Mouse (Mus musculus): ENCODE data around the gene Smc1b. TPM values are rescaled to one million over a fixed set of nuclear protein-coding genes. Genes with fewer than 3 reads are reported as not detected.

Gene Smc1b
- polyA plus RNA-seq (2014; fragmentation: Illumina TruSeq; extraction: RNeasy Lipid Tissue Mini Kit (QIAGEN cat#74804); ENCODE audit: low read depth, low replicate concordance), result 404 TPM

DNA sequence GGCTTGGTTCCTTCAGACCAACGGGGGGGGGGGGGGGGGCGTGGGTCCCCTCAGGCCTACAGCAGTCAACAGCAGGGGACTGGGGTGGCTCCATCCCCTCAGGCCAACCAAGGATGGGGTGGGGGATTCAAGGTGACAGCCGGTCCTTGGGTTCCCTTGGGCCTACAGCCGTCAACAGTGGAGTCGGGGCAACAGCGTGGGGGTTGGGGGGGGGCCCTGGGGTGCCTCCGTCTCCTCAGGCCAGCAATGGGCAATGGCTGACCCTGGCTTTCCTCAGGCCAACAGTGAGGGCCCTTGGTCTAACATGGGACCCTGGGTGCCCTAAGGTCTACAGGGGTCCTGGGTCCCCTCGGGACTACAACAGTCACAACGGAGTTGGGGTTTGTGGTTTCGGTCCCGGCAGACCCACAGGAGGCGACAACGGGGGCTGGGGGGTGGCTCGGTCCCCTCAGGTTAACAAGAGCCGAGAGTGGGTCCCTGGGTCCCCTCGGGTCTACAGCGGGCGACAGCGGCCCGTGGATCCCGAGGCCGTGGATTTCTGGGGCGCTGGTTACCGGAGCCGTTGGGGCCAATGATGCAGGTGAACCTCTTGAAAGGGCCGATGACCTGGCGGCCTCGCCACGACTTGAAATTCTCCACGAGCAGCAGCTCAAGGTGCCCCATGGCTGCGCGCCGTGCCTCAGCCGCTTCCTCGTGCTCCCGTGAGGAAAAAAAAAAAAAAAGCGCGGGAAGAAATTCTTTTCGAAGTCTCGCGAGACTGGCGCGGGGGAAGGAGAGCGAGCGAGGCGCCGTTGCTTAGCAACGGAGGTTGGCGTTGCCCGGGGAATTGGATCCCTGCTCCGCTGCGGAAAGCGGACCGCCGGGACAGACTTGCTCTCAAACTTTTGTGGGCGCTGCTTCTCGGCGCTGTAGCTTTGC, at the start of gene Smc1b, which contains the start of gene Ribc2:
Gene Smc1b (minus strand): TSS at position 690 of the 918 bp plus-strand sequence.
Gene Ribc2 (plus strand): TSS at position 804 of the 918 bp plus-strand sequence.

GRCm38 (mm10) chr15:85028648-85029047, 103.1 kb downstream of the Smc1b start, which contains the start of gene Fam118a:
Gene Fam118a, plus strand, starts transcription at chr15:85028948.

DNA sequence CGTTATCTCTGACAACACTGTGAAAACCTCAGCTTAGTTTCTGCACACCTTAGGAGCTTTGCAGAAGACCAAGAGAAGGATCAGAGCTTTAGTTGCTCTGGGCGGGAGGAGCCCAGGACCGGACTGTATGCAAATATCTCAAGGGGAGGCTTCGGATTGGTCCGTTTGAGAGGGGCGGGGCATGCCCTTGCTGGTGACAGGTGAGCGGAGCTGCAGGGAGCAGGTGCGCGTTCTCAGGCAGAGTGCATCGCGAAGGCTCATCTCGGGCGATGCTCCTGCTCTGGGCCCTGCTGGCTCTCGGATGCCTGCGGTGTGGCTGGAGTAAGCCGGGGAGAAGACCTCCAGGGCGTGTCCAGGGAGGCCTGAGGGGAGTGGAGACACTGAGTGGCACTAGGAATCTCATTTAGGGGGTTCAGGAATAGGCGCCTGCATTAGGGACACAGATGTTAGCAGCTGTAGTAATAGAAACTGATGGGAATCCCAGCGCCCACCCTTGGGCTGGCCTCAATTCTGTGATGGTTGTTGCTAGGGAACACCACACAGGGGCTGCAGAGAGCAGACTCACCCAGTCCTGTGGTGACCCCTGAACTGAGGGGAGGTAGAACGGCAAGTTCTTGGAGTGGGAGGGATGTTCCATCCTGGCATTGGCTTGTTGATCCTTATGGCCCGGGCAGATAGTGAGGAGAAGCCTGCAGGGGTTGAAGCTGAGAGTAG, 114.7 kb downstream of the Smc1b start, which contains the start of gene Upk3a:
Gene Upk3a (plus strand): TSS at position 191 of the 714 bp plus-strand sequence.

Other genes starting within 250 kb of the Smc1b start
- gene Gm29666, start 211.9 kb downstream of the Smc1b start, polyA plus RNA-seq (2014; fragmentation: Illumina TruSeq; extraction: RNeasy Lipid Tissue Mini Kit (QIAGEN cat#74804); ENCODE audit: low read depth, low replicate concordance), result 1.3 TPM
- gene Nup50, start 208.6 kb downstream of the Smc1b start, polyA plus RNA-seq (2014; fragmentation: Illumina TruSeq; extraction: RNeasy Lipid Tissue Mini Kit (QIAGEN cat#74804); ENCODE audit: low read depth, low replicate concordance), result 42.6 TPM
- gene 5031439G07Rik, start 143.4 kb downstream of the Smc1b start, polyA plus RNA-seq (2014; fragmentation: Illumina TruSeq; extraction: RNeasy Lipid Tissue Mini Kit (QIAGEN cat#74804); ENCODE audit: low read depth, low replicate concordance), result 2.0 TPM
- gene Upk3a, start 114.8 kb downstream of the Smc1b start, polyA plus RNA-seq (2014; fragmentation: Illumina TruSeq; extraction: RNeasy Lipid Tissue Mini Kit (QIAGEN cat#74804); ENCODE audit: low read depth, low replicate concordance), result not detected
- 94.6 TPM for gene Fam118a, start 103.0 kb downstream of the Smc1b start, polyA plus RNA-seq (2014; fragmentation: Illumina TruSeq; extraction: RNeasy Lipid Tissue Mini Kit (QIAGEN cat#74804); ENCODE audit: low read depth, low replicate concordance)
- gene Ribc2, start 114 bp upstream of the Smc1b start, polyA plus RNA-seq (2014; fragmentation: Illumina TruSeq; extraction: RNeasy Lipid Tissue Mini Kit (QIAGEN cat#74804); ENCODE audit: low read depth, low replicate concordance), result 20.8 TPM
- gene Fbln1, start 74.0 kb upstream of the Smc1b start, polyA plus RNA-seq (2014; fragmentation: Illumina TruSeq; extraction: RNeasy Lipid Tissue Mini Kit (QIAGEN cat#74804); ENCODE audit: low read depth, low replicate concordance), result 0.81 TPM
- gene Atxn10, start 204.3 kb upstream of the Smc1b start, polyA plus RNA-seq (2014; fragmentation: Illumina TruSeq; extraction: RNeasy Lipid Tissue Mini Kit (QIAGEN cat#74804); ENCODE audit: low read depth, low replicate concordance), result 240 TPM

All from testis, adult 10 weeks (tissue).